Mouse (Mus musculus) neural tube, embryonic 15.5 days (tissue): ENCODE data around the gene Renbp. TPM values are rescaled to one million over a fixed set of nuclear protein-coding genes. Genes with fewer than 3 reads are reported as not detected.
A peak's percentile ranks its signal among the peaks of the same experiment; 100 is the strongest.

Source experiments
- ATAC-seq: fragments of 200-750 bp; cut with Nextera tagmentation; 2 replicates; pipeline ENCODE4 v1.8.0; 2017; ENCODE audit warnings: mild to moderate bottlenecking, moderate TSS enrichment, moderate library complexity; ENCODE audit not compliant: low FRiP score
- H3K27ac ChIP-seq: fragments of 300-500 bp; sonication (generic); replicated peaks from 2 replicates; pipeline ENCODE4 v1.5.1; 2015; ENCODE audit warnings: mild to moderate bottlenecking, inconsistent platforms
- H3K27me3 ChIP-seq: fragments of 300-500 bp; sonication (generic); replicated peaks from 2 replicates; pipeline ENCODE4 v1.6.1; 2015; ENCODE audit warnings: inconsistent platforms
- H3K36me3 ChIP-seq: fragments of 300-500 bp; sonication (generic); 2 replicates; pipeline ENCODE4 v1.6.1; 2015; ENCODE audit warnings: inconsistent platforms
- H3K4me1 ChIP-seq: fragments of 300-500 bp; sonication (generic); 2 replicates; pipeline ENCODE4 v1.6.1; 2015; ENCODE audit warnings: inconsistent platforms
- H3K4me2 ChIP-seq: fragments of 300-500 bp; sonication (generic); 2 replicates; pipeline ENCODE4 v1.6.1; 2015; ENCODE audit warnings: inconsistent platforms, mild to moderate bottlenecking, moderate library complexity
- H3K4me3 ChIP-seq: fragments of 300-500 bp; sonication (generic); replicated peaks from 2 replicates; pipeline ENCODE4 v1.5.1; 2015; ENCODE audit warnings: mild to moderate bottlenecking, inconsistent platforms
- H3K9ac ChIP-seq: fragments of 300-500 bp; sonication (generic); replicated peaks from 2 replicates; pipeline ENCODE4 v1.6.1; 2015; ENCODE audit warnings: mild to moderate bottlenecking, inconsistent platforms
- H3K9me3 ChIP-seq: fragments of 300-500 bp; sonication (generic); replicated peaks from 2 replicates; pipeline ENCODE4 v1.6.1; 2016; ENCODE audit warnings: inconsistent platforms
- WGBS: fragments of 180-500 bp; shearing (Covaris S2); methylation state at CpG from one replicate; pipeline ENCODE4 v1.1.7; 2015; ENCODE audit warnings: mixed read lengths; 5-methylcytosine and 5-hydroxymethylcytosine counted together
- polyA plus RNA-seq: library from polyadenylated mRNA; unstranded; fragments of >200 nt; fragmentation: Nextera tagmentation; extraction: Ambion mirVana; gene quantifications from 2 replicates; pipeline ENCODE4 v1.2.1, GENCODE M21; 2015

The Renbp gene
- polyA plus RNA-seq, 1 experiment from 2014 or later: 10.4 TPM

DNA sequence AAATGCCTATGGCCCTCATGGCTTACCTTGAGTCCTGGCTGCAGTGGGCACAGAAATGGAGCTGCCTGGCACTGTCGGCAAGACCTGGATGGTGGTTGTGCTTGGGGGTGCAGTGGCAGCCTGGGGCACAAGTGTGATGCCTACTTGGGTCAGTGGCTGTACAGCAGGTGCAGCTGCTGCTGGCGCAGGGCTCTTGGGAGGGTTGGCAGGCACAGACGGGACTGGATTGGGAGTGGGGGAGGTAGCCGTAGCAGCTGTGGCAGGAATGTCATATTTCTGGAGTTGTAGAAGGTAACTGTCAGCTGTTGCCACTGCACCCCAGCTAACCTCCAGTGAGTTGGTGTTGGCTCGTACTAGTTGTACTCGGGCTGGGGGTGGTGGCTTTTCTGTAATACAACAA, 24.3 kb upstream of the Renbp start:
- no peak overlapping the region for H3K4me3 ChIP-seq
- H3K9me3 ChIP-seq: no peaks in the 10 kb centered on the region
- no peaks in the 10 kb centered on the region for H3K4me1 ChIP-seq
- ATAC-seq: no peak
- H3K27ac ChIP-seq: no peak overlapping the region
- no peaks in the 10 kb centered on the region for H3K27me3 ChIP-seq
- 93% methylated on average over 6 of the region's 6 CpGs for WGBS
- H3K36me3 ChIP-seq: peaks cover 72% of the 10 kb centered on the region
- H3K4me2 ChIP-seq: no peak overlapping the region
- H3K9ac ChIP-seq: no peak overlapping the region

GRCm38 (mm10) chrX:73952603-73953002, 22.0 kb upstream of the Renbp start:
- no peak overlapping the region for H3K9ac ChIP-seq
- H3K4me3 ChIP-seq: no peak overlapping the region
- H3K36me3 ChIP-seq: peaks cover 74% of the 10 kb centered on the region
- 85% methylated on average over 5 of the region's 5 CpGs for WGBS
- no peaks in the 10 kb centered on the region for H3K9me3 ChIP-seq
- ATAC-seq: no peak
- no peaks in the 10 kb centered on the region for H3K4me1 ChIP-seq
- H3K27me3 ChIP-seq: no peaks in the 10 kb centered on the region
- H3K27ac ChIP-seq: no peak overlapping the region
- H3K4me2 ChIP-seq: no peak overlapping the region

GRCm38 (mm10) chrX:73949341-73949740, 18.7 kb upstream of the Renbp start:
- Histone ChIP-seq H3K4me1 (no peaks in the 10 kb centered on the region), H3K27ac (no peak overlapping the region), H3K27me3 (no peaks in the 10 kb centered on the region), H3K36me3 (peaks cover 82% of the 10 kb centered on the region), H3K9ac (no peak overlapping the region), H3K9me3 (no peaks in the 10 kb centered on the region), H3K4me2 (no peak overlapping the region), H3K4me3 (no peak overlapping the region)
- 92% methylated on average over 10 of the region's 10 CpGs for WGBS
- peak; percentile 21; the same call in 1 of the 2 replicates for ATAC-seq

- H3K27me3 ChIP-seq: no peaks in the 10 kb centered on the region
- no peak overlapping the region for H3K4me2 ChIP-seq
- no peaks in the 10 kb centered on the region for H3K4me1 ChIP-seq
- H3K36me3 ChIP-seq: peaks cover 84% of the 10 kb centered on the region
- peak; percentile 53; the same call in 1 of the 2 replicates for ATAC-seq
- WGBS: 23% methylated on average over 4 of the region's 4 CpGs
- no peaks in the 10 kb centered on the region for H3K9me3 ChIP-seq
- no peak overlapping the region for H3K27ac ChIP-seq
- no peak overlapping the region for H3K9ac ChIP-seq
- H3K4me3 ChIP-seq: no peak overlapping the region
Observed at GRCm38 (mm10) chrX:73948647-73949046, 18.0 kb upstream of the Renbp start.

GRCm38 (mm10) chrX:73946896-73947295, 16.2 kb upstream of the Renbp start:
- peaks cover 75% of the 10 kb centered on the region for H3K36me3 ChIP-seq
- no peak overlapping the region for H3K4me2 ChIP-seq
- no peaks in the 10 kb centered on the region for H3K9me3 ChIP-seq
- no peaks in the 10 kb centered on the region for H3K4me1 ChIP-seq
- H3K9ac ChIP-seq: no peak overlapping the region
- no peaks in the 10 kb centered on the region for H3K27me3 ChIP-seq
- H3K27ac ChIP-seq: no peak overlapping the region
- no peak overlapping the region for H3K4me3 ChIP-seq
- 75% methylated on average over 6 of the region's 6 CpGs for WGBS
- ATAC-seq: no peak

DNA sequence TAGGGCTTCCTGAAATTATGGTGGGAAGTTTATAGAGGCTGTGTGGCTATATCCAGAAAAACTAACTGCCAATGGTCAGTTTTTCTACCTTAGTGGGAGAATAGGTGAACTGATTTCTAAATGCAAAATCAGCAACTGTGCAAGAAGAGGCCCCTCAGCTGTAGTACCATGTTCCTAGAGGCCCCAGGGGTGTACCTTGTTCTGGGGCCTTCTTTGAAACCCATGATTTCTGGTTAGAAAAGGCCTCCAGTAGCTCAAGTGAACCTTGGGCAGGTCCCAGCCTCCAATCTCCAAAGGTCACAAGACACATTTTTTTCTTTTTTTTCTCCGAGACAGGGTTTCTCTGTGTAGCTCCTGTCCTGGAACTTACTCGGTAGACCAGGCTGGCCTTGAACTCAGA, 11.6 kb upstream of the Renbp start:
- Histone ChIP-seq H3K4me2 (no peak overlapping the region), H3K27ac (no peak overlapping the region), H3K9ac (no peak overlapping the region), H3K36me3 (peaks cover 45% of the 10 kb centered on the region), H3K4me1 (no peaks in the 10 kb centered on the region), H3K9me3 (no peaks in the 10 kb centered on the region), H3K27me3 (no peaks in the 10 kb centered on the region), H3K4me3 (no peak overlapping the region)
- ATAC-seq: no peak
- 85% methylated on average over 2 of the region's 2 CpGs for WGBS

DNA sequence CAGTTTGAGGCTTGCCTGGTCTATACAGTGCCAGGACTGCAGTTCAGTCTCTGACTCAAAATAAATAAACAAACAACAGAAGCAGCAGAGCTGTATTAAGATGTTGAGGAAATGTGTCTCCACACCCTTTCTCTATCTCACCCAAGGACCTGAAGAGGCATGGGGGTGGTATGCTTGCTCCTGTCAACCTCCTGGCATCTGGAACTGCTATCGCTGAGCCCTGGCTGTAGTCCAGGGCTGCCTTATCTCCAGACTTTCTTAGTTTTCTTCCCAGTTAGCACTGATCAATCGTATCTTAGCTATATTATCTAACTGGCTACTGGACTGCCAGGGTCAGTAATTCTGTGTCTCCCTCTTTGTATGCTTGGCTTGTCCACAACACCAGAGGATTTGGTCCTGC, 11.2 kb upstream of the Renbp start:
- H3K27ac ChIP-seq: no peak overlapping the region
- no peak for ATAC-seq
- peaks cover 40% of the 10 kb centered on the region for H3K36me3 ChIP-seq
- H3K9ac ChIP-seq: no peak overlapping the region
- no peak overlapping the region for H3K4me3 ChIP-seq
- no peaks in the 10 kb centered on the region for H3K9me3 ChIP-seq
- H3K4me2 ChIP-seq: no peak overlapping the region
- no peaks in the 10 kb centered on the region for H3K4me1 ChIP-seq
- no peaks in the 10 kb centered on the region for H3K27me3 ChIP-seq
- 85% methylated on average over 2 of the region's 2 CpGs for WGBS

DNA sequence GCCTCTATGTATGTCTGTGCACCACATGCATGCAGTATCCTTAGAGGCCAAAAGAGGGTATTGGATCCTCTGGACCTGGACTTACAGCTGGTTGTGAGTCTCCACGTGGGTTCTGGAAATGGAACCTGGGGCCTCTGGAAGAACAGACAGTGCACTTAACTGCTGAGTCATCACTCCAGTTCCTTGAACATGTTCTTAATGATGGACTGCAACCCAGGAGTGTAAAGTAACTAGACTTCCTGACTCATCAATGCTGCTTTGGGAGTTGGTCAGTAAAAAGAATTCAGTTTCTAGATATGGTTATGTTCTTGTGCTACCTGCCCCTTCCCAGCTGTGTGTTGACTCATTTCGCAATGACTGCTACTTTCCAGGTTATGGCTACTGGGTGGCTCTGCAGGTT, 1.2 kb upstream of the Renbp start:
- WGBS: 85% methylated on average over 2 of the region's 2 CpGs
- Histone ChIP-seq H3K36me3 (no peaks in the 10 kb centered on the region), H3K27ac (no peak overlapping the region), H3K9me3 (no peaks in the 10 kb centered on the region), H3K4me3 (no peak overlapping the region), H3K4me2 (no peak overlapping the region), H3K27me3 (no peaks in the 10 kb centered on the region), H3K9ac (no peak overlapping the region), H3K4me1 (no peaks in the 10 kb centered on the region)
- ATAC-seq: no peak

- H3K4me1 ChIP-seq: peaks cover 10% of the 10 kb centered on the region
- peak overlapping the region; percentile 70 for H3K4me2 ChIP-seq
- no peak for ATAC-seq
- peak overlapping the region; percentile 56 for H3K4me3 ChIP-seq
- no peaks in the 10 kb centered on the region for H3K36me3 ChIP-seq
- 70% methylated on average over 8 of the region's 8 CpGs for WGBS
- peak overlapping the region; percentile 82 for H3K27ac ChIP-seq
- peak overlapping the region; percentile 48; the same call in 1 of the 2 replicates for H3K9ac ChIP-seq
- H3K9me3 ChIP-seq: no peaks in the 10 kb centered on the region
- no peaks in the 10 kb centered on the region for H3K27me3 ChIP-seq
Observed at GRCm38 (mm10) chrX:73922550-73922882, 8.1 kb downstream of the Renbp start.

GRCm38 (mm10) chrX:73921823-73922549, 8.7 kb downstream of the Renbp start, which contains the start of the genes Arhgap4 and Naa10:
TSS of gene Arhgap4 (minus strand) at chrX:73921870.
TSS of gene Naa10 (minus strand) at chrX:73921944.
- 16% methylated on average over 43 of the region's 43 CpGs for WGBS
- ATAC-seq: peak; percentile 99
- Histone ChIP-seq H3K36me3 (no peaks in the 10 kb centered on the region), H3K27me3 (no peaks in the 10 kb centered on the region), H3K4me1 (peaks cover 10% of the 10 kb centered on the region), H3K9ac (peak within 1 kb of the TSS; percentile 60), H3K4me3 (peak within 1 kb of the TSS; percentile 56), H3K9me3 (no peaks in the 10 kb centered on the region), H3K27ac (peak within 1 kb of the TSS; percentile 82), H3K4me2 (peak within 1 kb of the TSS; percentile 70)

GRCm38 (mm10) chrX:73921285-73921822, 9.3 kb downstream of the Renbp start:
- Histone ChIP-seq H3K27me3 (no peaks in the 10 kb centered on the region), H3K9ac (peak overlapping the region; percentile 60), H3K4me2 (peak overlapping the region; percentile 68), H3K9me3 (no peaks in the 10 kb centered on the region), H3K36me3 (no peaks in the 10 kb centered on the region), H3K27ac (peak overlapping the region; percentile 82), H3K4me1 (peaks cover 10% of the 10 kb centered on the region), H3K4me3 (peak overlapping the region; percentile 56)
- ATAC-seq: no peak; the same call in none of the 2 replicates
- WGBS: 25% methylated on average over 34 of the region's 34 CpGs

- WGBS: 84% methylated on average over 5 of the region's 5 CpGs
- Histone ChIP-seq H3K9ac (no peak overlapping the region), H3K27me3 (no peaks in the 10 kb centered on the region), H3K4me2 (no peak overlapping the region), H3K9me3 (no peaks in the 10 kb centered on the region), H3K27ac (no peak overlapping the region), H3K4me3 (no peak overlapping the region), H3K36me3 (no peaks in the 10 kb centered on the region), H3K4me1 (peaks cover 10% of the 10 kb centered on the region)
- ATAC-seq: no peak
Observed at GRCm38 (mm10) chrX:73918631-73919030, 12.0 kb downstream of the Renbp start.
